Mouse (Mus musculus) heart, postnatal 0 days (tissue): ENCODE measurements around the gene Tomm40l. TPM values are rescaled to one million over a fixed set of nuclear protein-coding genes. Genes with fewer than 3 reads are reported as not detected.

ENCODE experiments used
- ATAC-seq: fragments of 200-750 bp; cut with Nextera tagmentation; 2 replicates; pipeline ENCODE4 v1.8.0; 2017; ENCODE audit warnings: low read depth, moderate number of reproducible peaks, moderate library complexity; ENCODE audit not compliant: insufficient read depth
- DNase-seq: peaks from one replicate; pipeline ENCODE4 v3.0.0-alpha.2; 2016; ENCODE audit warnings: low spot score
- H3K27ac ChIP-seq: fragments of 300-500 bp; sonication (generic); 2 replicates; pipeline ENCODE4 v1.5.1; 2014; ENCODE audit warnings: low read depth, mild to moderate bottlenecking
- H3K27me3 ChIP-seq: fragments of 300-500 bp; sonication (generic); 2 replicates; pipeline ENCODE4 v1.6.1; 2014; ENCODE audit warnings: low read length, mixed read lengths; ENCODE audit not compliant: control insufficient read depth, insufficient read depth
- H3K36me3 ChIP-seq: fragments of 300-500 bp; sonication (generic); replicated peaks from 2 replicates; pipeline ENCODE4 v1.6.1; 2014; ENCODE audit warnings: low read length, mixed read lengths; ENCODE audit not compliant: control insufficient read depth, insufficient read depth
- H3K4me1 ChIP-seq: fragments of 300-500 bp; sonication (generic); 2 replicates; pipeline ENCODE4 v1.6.1; 2014; ENCODE audit warnings: antibody characterized with exemption; ENCODE audit not compliant: control insufficient read depth, insufficient read depth
- H3K4me2 ChIP-seq: fragments of 300-500 bp; sonication (generic); 2 replicates; pipeline ENCODE4 v1.6.1; 2014; ENCODE audit warnings: low read depth, mild to moderate bottlenecking, low read length, moderate library complexity
- H3K4me3 ChIP-seq: fragments of 300-500 bp; sonication (generic); 2 replicates; pipeline ENCODE4 v1.5.1; 2014; ENCODE audit warnings: low read depth, low read length
- H3K9ac ChIP-seq: fragments of 300-500 bp; sonication (generic); replicated peaks from 2 replicates; pipeline ENCODE4 v1.6.1; 2014; ENCODE audit warnings: low read depth, low read length, mixed read lengths
- H3K9me3 ChIP-seq: fragments of 300-500 bp; sonication (generic); replicated peaks from 2 replicates; pipeline ENCODE4 v1.6.1; 2016; ENCODE audit warnings: low read length; ENCODE audit not compliant: control insufficient read depth
- CTCF ChIP-seq: IDR thresholded peaks from 2 replicates; pipeline ENCODE4 v1.5.1; 2016; ENCODE audit warnings: antibody characterized with exemption, control low read depth, low read depth
- EP300 ChIP-seq: IDR thresholded peaks from 2 replicates; pipeline ENCODE4 v1.6.1; 2016; ENCODE audit warnings: antibody characterized with exemption, low read depth
- WGBS: fragments of 180-500 bp; shearing (Covaris S2); extraction: QIAGEN DNeasy Blood & Tissue Kit; methylation state at CpG from one replicate; pipeline ENCODE4 v1.1.7; 2014; 5-methylcytosine and 5-hydroxymethylcytosine counted together
- polyA plus RNA-seq: library from polyadenylated mRNA; unstranded; fragments of >200 nt; fragmentation: Nextera tagmentation; extraction: Ambion mirVana; gene quantifications from 2 replicates; pipeline ENCODE4 v1.2.1, GENCODE M21; 2015
- total RNA-seq: library from RNA; depleted of rRNA; stranded (reverse); fragments of >200 nt; gene quantifications from 2 replicates; pipeline ENCODE4 v1.2.3, GENCODE M21; 2014; ENCODE audit warnings: low replicate concordance; rRNA removed

Tomm40l gene
- total and polyA plus RNA-seq, 2 experiments from 2014 or later, result 56.0 to 82.0 TPM

DNA sequence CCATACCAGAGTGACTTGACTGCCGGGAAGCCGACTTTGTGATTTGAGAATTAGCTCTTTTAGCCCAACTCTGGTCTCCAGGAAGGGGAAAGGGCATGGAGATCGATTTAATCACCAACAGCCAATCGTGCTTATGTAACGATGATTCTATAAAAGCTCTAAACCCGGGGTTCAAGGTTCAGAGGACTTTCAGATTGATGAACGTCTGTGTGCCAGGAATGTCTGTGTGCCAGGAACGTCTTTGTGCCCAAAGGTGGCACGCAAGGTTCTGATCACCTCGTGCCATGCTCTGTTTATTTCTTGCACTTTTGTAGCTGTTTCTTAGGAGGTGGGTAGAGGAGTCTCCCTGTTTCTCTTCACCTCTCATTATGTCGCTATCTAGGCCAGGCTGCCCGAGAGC is 53.4 kb downstream of the Tomm40l start:
- Histone ChIP-seq H3K27ac (no peak overlapping the region), H3K4me1 (0 out of 2 replicates have a peak, but pooled peaks cover 17% of the 10 kb centered on the region), H3K27me3 (no peaks in the 10 kb centered on the region), H3K4me3 (no peak overlapping the region), H3K9me3 (no peaks in the 10 kb centered on the region), H3K9ac (no peak overlapping the region), H3K36me3 (peaks cover 4% of the 10 kb centered on the region; the same call in 1 of the 2 replicates), H3K4me2 (no peak overlapping the region)
- TF ChIP-seq CTCF (no peak), EP300 (no peak)
- DNase-seq (no peak), ATAC-seq (no peak)
- 87% methylated on average over 12 of the region's 12 CpGs for WGBS

Other genes with a start within 250 kb of the Tomm40l start
- gene Fcgr2b, start 246.0 kb downstream of the Tomm40l start, total RNA-seq, result 1.4 and 9.7 TPM in 2 replicates
- 2.0 and 2.3 TPM in 2 replicates for gene Fcgr2b, start 246.0 kb downstream of the Tomm40l start, polyA plus RNA-seq
- 0.23 and 1.7 TPM in 2 replicates for gene Fcgr4, start 203.6 kb downstream of the Tomm40l start, total RNA-seq
- 0.60 and 1.0 TPM in 2 replicates for gene Fcgr4, start 203.6 kb downstream of the Tomm40l start, polyA plus RNA-seq
- gene Fcgr3, start 157.6 kb downstream of the Tomm40l start, total RNA-seq, result 11.8 and 13.7 TPM in 2 replicates
- 8.2 and 10.8 TPM in 2 replicates for gene Fcgr3, start 157.6 kb downstream of the Tomm40l start, polyA plus RNA-seq
- gene Cfap126, start 108.6 kb downstream of the Tomm40l start, total RNA-seq, result 3.7 TPM in 1 of 2 replicates, not detected in the other
- gene Cfap126, start 108.6 kb downstream of the Tomm40l start, polyA plus RNA-seq, result 2.2 and 3.5 TPM in 2 replicates
- 875 and 891 TPM in 2 replicates for gene Sdhc, start 71.9 kb downstream of the Tomm40l start, total RNA-seq
- 754 and 772 TPM in 2 replicates for gene Sdhc, start 71.9 kb downstream of the Tomm40l start, polyA plus RNA-seq
- 1.6 and 2.0 TPM in 2 replicates for gene Mpz, start 71.8 kb downstream of the Tomm40l start, total RNA-seq
- gene Mpz, start 71.8 kb downstream of the Tomm40l start, polyA plus RNA-seq, result 0.05 and 0.49 TPM in 2 replicates
- 40.2 and 48.7 TPM in 2 replicates for gene Pcp4l1, start 26.2 kb downstream of the Tomm40l start, total RNA-seq
- gene Pcp4l1, start 26.2 kb downstream of the Tomm40l start, polyA plus RNA-seq, result 161 and 164 TPM in 2 replicates
- not detected in 2 replicates for gene Nr1i3, start 8.5 kb downstream of the Tomm40l start, total RNA-seq
- 0.27 and 0.30 TPM in 2 replicates for gene Nr1i3, start 8.5 kb downstream of the Tomm40l start, polyA plus RNA-seq
- 14.5 TPM in 1 of 2 replicates, not detected in the other for gene Apoa2, start 2.5 kb upstream of the Tomm40l start, total RNA-seq
- 4.0 and 4.5 TPM in 2 replicates for gene Apoa2, start 2.5 kb upstream of the Tomm40l start, polyA plus RNA-seq
- 22.7 and 60.5 TPM in 2 replicates for gene Fcer1g, start 11.9 kb upstream of the Tomm40l start, total RNA-seq
- gene Fcer1g, start 11.9 kb upstream of the Tomm40l start, polyA plus RNA-seq, result 24.6 TPM in 2 replicates
- 4.1 and 5.5 TPM in 2 replicates for gene Adamts4, start 27.9 kb upstream of the Tomm40l start, total RNA-seq
- 3.8 and 3.9 TPM in 2 replicates for gene Adamts4, start 27.9 kb upstream of the Tomm40l start, polyA plus RNA-seq
- gene Ndufs2, start 28.9 kb upstream of the Tomm40l start, total RNA-seq, result 962 and 1,127 TPM in 2 replicates
- gene Ndufs2, start 28.9 kb upstream of the Tomm40l start, polyA plus RNA-seq, result 998 and 1,009 TPM in 2 replicates
- gene B4galt3, start 47.8 kb upstream of the Tomm40l start, total RNA-seq, result 28.9 and 55.0 TPM in 2 replicates
- 32.6 and 34.3 TPM in 2 replicates for gene B4galt3, start 47.8 kb upstream of the Tomm40l start, polyA plus RNA-seq
- 32.7 and 52.4 TPM in 2 replicates for gene Ppox, start 58.7 kb upstream of the Tomm40l start, total RNA-seq
- gene Ppox, start 58.7 kb upstream of the Tomm40l start, polyA plus RNA-seq, result 24.3 and 24.6 TPM in 2 replicates
- 20.0 and 27.3 TPM in 2 replicates for gene Usp21, start 65.5 kb upstream of the Tomm40l start, total RNA-seq
- 30.6 and 32.3 TPM in 2 replicates for gene Usp21, start 65.5 kb upstream of the Tomm40l start, polyA plus RNA-seq
- 74.9 and 140 TPM in 2 replicates for gene Ufc1, start 72.5 kb upstream of the Tomm40l start, total RNA-seq
- 109 and 113 TPM in 2 replicates for gene Ufc1, start 72.5 kb upstream of the Tomm40l start, polyA plus RNA-seq
- gene Dedd, start 106.6 kb upstream of the Tomm40l start, total RNA-seq, result 20.8 and 27.1 TPM in 2 replicates
- 30.0 and 31.7 TPM in 2 replicates for gene Dedd, start 106.6 kb upstream of the Tomm40l start, polyA plus RNA-seq
- gene Nit1, start 123.1 kb upstream of the Tomm40l start, total RNA-seq, result 39.6 and 41.5 TPM in 2 replicates
- 31.4 and 35.2 TPM in 2 replicates for gene Nit1, start 123.1 kb upstream of the Tomm40l start, polyA plus RNA-seq
- gene Pfdn2, start 123.2 kb upstream of the Tomm40l start, total RNA-seq, result 9.3 and 9.7 TPM in 2 replicates
- 81.8 and 94.7 TPM in 2 replicates for gene Pfdn2, start 123.2 kb upstream of the Tomm40l start, polyA plus RNA-seq
- gene Klhdc9, start 138.3 kb upstream of the Tomm40l start, total RNA-seq, result 0.19 and 3.2 TPM in 2 replicates
- 1.1 TPM in 2 replicates for gene Klhdc9, start 138.3 kb upstream of the Tomm40l start, polyA plus RNA-seq
- gene Nectin4, start 147.6 kb upstream of the Tomm40l start, total RNA-seq, result 2.7 TPM in 1 of 2 replicates, not detected in the other
- 0.07 and 0.14 TPM in 2 replicates for gene Nectin4, start 147.6 kb upstream of the Tomm40l start, polyA plus RNA-seq
- 1.6 and 3.4 TPM in 2 replicates for gene Arhgap30, start 166.4 kb upstream of the Tomm40l start, total RNA-seq
- 0.52 and 0.79 TPM in 2 replicates for gene Arhgap30, start 166.4 kb upstream of the Tomm40l start, polyA plus RNA-seq
- 80.2 and 82.0 TPM in 2 replicates for gene Usf1, start 188.8 kb upstream of the Tomm40l start, total RNA-seq
- gene Usf1, start 188.8 kb upstream of the Tomm40l start, polyA plus RNA-seq, result 47.7 and 48.8 TPM in 2 replicates
- gene Tstd1, start 196.4 kb upstream of the Tomm40l start, total RNA-seq, result not detected in 2 replicates
- gene Tstd1, start 196.4 kb upstream of the Tomm40l start, polyA plus RNA-seq, result 1.1 and 2.5 TPM in 2 replicates
- 45.6 and 75.5 TPM in 2 replicates for gene F11r, start 215.0 kb upstream of the Tomm40l start, total RNA-seq
- gene F11r, start 215.0 kb upstream of the Tomm40l start, polyA plus RNA-seq, result 75.8 and 78.3 TPM in 2 replicates